Mouse (Mus musculus) G1E (cell line): ENCODE measurements at regions not wholly inside any gene's neighbourhood (a gene's known extent, or its start where the extent isn't known, plus 50 kb on each side); places are given as distances from the start of the nearest gene placed in this dataset.

Experiments used
- CTCF ChIP-seq: IDR thresholded peaks from 2 replicates; pipeline ENCODE4 v1.5.1; 2012; ENCODE audit warnings: low read depth, low read length, inconsistent platforms, mixed read lengths
- GATA1 ChIP-seq: IDR thresholded peaks from 2 replicates; pipeline ENCODE4 v1.6.1; 2012; ENCODE audit warnings: borderline replicate concordance, low read length, inconsistent platforms, mixed read lengths
- TAL1 ChIP-seq: conservative IDR thresholded peaks from 2 replicates; pipeline ENCODE4 v1.6.1; 2012; ENCODE audit warnings: low read depth, low read length, inconsistent platforms, mixed read lengths

DNA sequence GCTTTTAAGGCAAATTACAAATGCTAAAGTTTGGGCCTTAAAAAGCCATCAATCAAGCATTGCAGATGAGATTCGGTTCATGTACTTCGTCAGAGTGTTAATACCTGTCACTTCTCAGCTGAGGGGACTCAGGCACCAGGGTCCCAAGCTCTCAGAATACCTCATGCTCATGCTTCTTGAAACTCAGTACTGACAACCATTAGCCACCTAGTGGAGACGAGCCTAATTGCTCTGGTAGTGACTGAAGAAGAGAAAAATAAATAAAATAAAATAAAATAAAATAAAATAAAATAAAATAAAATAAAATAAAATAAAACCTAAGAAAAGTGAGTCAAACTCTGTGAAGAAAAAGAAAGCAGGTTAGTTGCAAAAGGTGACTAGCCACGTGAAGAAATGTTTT lies 121.0 kb downstream of the Gxylt1 start:
- TF ChIP-seq CTCF (no peak), TAL1 (no peak), GATA1 (no peak)
